Mouse (Mus musculus) MEL (cell line): ENCODE data around the gene Rbpj. TPM values are rescaled to one million over a fixed set of nuclear protein-coding genes. Genes with fewer than 3 reads are reported as not detected.

Experiments used
- DNase-seq: peaks from one replicate; pipeline ENCODE4 v3.0.0; 2011; ENCODE audit warnings: low read depth, low spot score
- H3K27ac ChIP-seq: 2 replicates; pipeline ENCODE4 v1.5.1; 2012; ENCODE audit warnings: low read depth, mild to moderate bottlenecking, control low read depth, low read length, moderate library complexity; ENCODE audit not compliant: control insufficient read depth
- H3K27me3 ChIP-seq, 2 experiments: fragments of 150-350 bp in 1 of 2; sonication (generic) in 1 of 2; 2 replicates each; pipeline ENCODE4 v1.6.1; 2012; ENCODE audit warnings: low read length in 2 of 2, mild to moderate bottlenecking in 2 of 2, improper control_type of control experiment in 1 of 2, moderate library complexity in 1 of 2; ENCODE audit not compliant: insufficient read depth in 2 of 2, control insufficient read depth in 1 of 2
- H3K36me3 ChIP-seq, 2 experiments: 2 replicates each; pipeline ENCODE4 v1.6.1; 2012 to 2014; ENCODE audit warnings: low read length in 2 of 2, improper control_type of control experiment in 1 of 2, inconsistent platforms in 1 of 2, mild to moderate bottlenecking in 1 of 2; ENCODE audit not compliant: insufficient read depth in 2 of 2, control insufficient read depth in 1 of 2
- H3K4me1 ChIP-seq, 2 experiments: fragments of 150-350 bp in 1 of 2; sonication (generic) in 1 of 2; 2 replicates each; pipeline ENCODE4 v1.6.1; 2012; ENCODE audit warnings: low read length in 2 of 2, improper control_type of control experiment in 1 of 2, mild to moderate bottlenecking in 1 of 2; ENCODE audit not compliant: insufficient read depth in 2 of 2, control insufficient read depth in 1 of 2
- H3K4me3 ChIP-seq, 2 experiments: fragments of 150-350 bp in 1 of 2; sonication (generic) in 1 of 2; 2 replicates each; pipeline ENCODE4 v1.5.1; 2012; ENCODE audit warnings: low read depth in 2 of 2, low read length in 2 of 2, mild to moderate bottlenecking in 2 of 2, moderate library complexity in 2 of 2, control low read depth in 1 of 2, improper control_type of control experiment in 1 of 2; ENCODE audit not compliant: control insufficient read depth in 1 of 2, insufficient read depth in 1 of 2
- H3K79me2 ChIP-seq: 2 replicates; pipeline ENCODE4 v1.6.1; 2012; ENCODE audit warnings: mild to moderate bottlenecking, low read length, moderate library complexity; ENCODE audit not compliant: control insufficient read depth, poor library complexity, insufficient read depth
- H3K9ac ChIP-seq: 2 replicates; pipeline ENCODE4 v1.6.1; 2012; ENCODE audit warnings: low read depth, mild to moderate bottlenecking, control low read depth, low read length, moderate library complexity; ENCODE audit not compliant: control insufficient read depth, poor library complexity, severe bottlenecking
- H3K9me3 ChIP-seq: fragments of 150-350 bp; sonication (generic); replicated peaks from 2 replicates; pipeline ENCODE4 v1.6.1; 2012; ENCODE audit warnings: mild to moderate bottlenecking, low read length, improper control_type of control experiment, moderate library complexity; ENCODE audit not compliant: insufficient read depth
- CHD1 ChIP-seq: IDR thresholded peaks from 2 replicates; pipeline ENCODE4 v1.6.1; 2012; ENCODE audit warnings: low read depth, mild to moderate bottlenecking, inconsistent platforms, low read length, improper control_type of control experiment
- CTCF ChIP-seq, 3 experiments: IDR thresholded peaks in 2 of 3; conservative IDR thresholded peaks in 1 of 3; 2 replicates each; pipeline ENCODE4 v1.5.1; 2011 to 2012; ENCODE audit warnings: low read length in 3 of 3, low read depth in 2 of 3, mild to moderate bottlenecking in 2 of 3, improper control_type of control experiment in 1 of 3, inconsistent platforms in 1 of 3, mixed read lengths in 1 of 3, moderate library complexity in 1 of 3; ENCODE audit not compliant: control insufficient read depth in 1 of 3, insufficient read depth in 1 of 3, poor library complexity in 1 of 3, severe bottlenecking in 1 of 3
- ETS1 ChIP-seq: IDR thresholded peaks from 2 replicates; pipeline ENCODE4 v1.6.1; 2012; ENCODE audit warnings: low read depth, mild to moderate bottlenecking, inconsistent platforms, low read length, improper control_type of control experiment, moderate library complexity
- GABPA ChIP-seq: IDR thresholded peaks from 2 replicates; pipeline ENCODE4 v1.6.1; 2012; ENCODE audit warnings: low read depth, mild to moderate bottlenecking, inconsistent platforms, low read length, improper control_type of control experiment, moderate library complexity
- KAT2A ChIP-seq: conservative IDR thresholded peaks from 2 replicates; pipeline ENCODE4 v1.6.1; 2012; ENCODE audit warnings: low read depth, low read length, improper control_type of control experiment, inconsistent platforms
- MAX ChIP-seq: IDR thresholded peaks from 2 replicates; pipeline ENCODE4 v1.6.1; 2011; ENCODE audit warnings: low read length, improper control_type of control experiment
- MAZ ChIP-seq: IDR thresholded peaks from 2 replicates; pipeline ENCODE4 v1.6.1; 2012; ENCODE audit warnings: low read depth, mild to moderate bottlenecking, inconsistent platforms, low read length, improper control_type of control experiment
- MEF2A ChIP-seq: IDR thresholded peaks from 2 replicates; pipeline ENCODE4 v1.6.1; 2014; ENCODE audit warnings: low read depth, mild to moderate bottlenecking, inconsistent platforms, low read length, improper control_type of control experiment; ENCODE audit not compliant: poor library complexity, insufficient replicate concordance, severe bottlenecking; ENCODE audit errors: extremely low read depth
- MXI1 ChIP-seq: IDR thresholded peaks from 2 replicates; pipeline ENCODE4 v1.6.1; 2011; ENCODE audit warnings: mild to moderate bottlenecking, low read depth, low read length, improper control_type of control experiment
- MYB ChIP-seq: IDR thresholded peaks from 2 replicates; pipeline ENCODE4 v1.6.1; 2011; ENCODE audit warnings: mild to moderate bottlenecking, low read depth, low read length, improper control_type of control experiment
- NRF1 ChIP-seq: IDR thresholded peaks from 2 replicates; pipeline ENCODE4 v1.6.1; 2014; ENCODE audit warnings: low read depth, mild to moderate bottlenecking, inconsistent platforms, low read length, improper control_type of control experiment, moderate library complexity; ENCODE audit not compliant: poor library complexity, insufficient read depth, severe bottlenecking
- POLR2A ChIP-seq, 2 experiments: IDR thresholded peaks; 2 replicates each; pipeline ENCODE4 v1.6.1; 2011 to 2012; ENCODE audit warnings: low read length in 2 of 2, mild to moderate bottlenecking in 2 of 2, control low read depth in 1 of 2, improper control_type of control experiment in 1 of 2, low read depth in 1 of 2, moderate library complexity in 1 of 2; ENCODE audit not compliant: control insufficient read depth in 1 of 2, insufficient read depth in 1 of 2, poor library complexity in 1 of 2
- POLR2AphosphoS2 ChIP-seq: IDR thresholded peaks from 2 replicates; pipeline ENCODE4 v1.6.1; 2011; ENCODE audit warnings: low read length, improper control_type of control experiment
- RAD21 ChIP-seq: IDR thresholded peaks from 2 replicates; pipeline ENCODE4 v1.6.1; 2011; ENCODE audit warnings: mild to moderate bottlenecking, low read depth, low read length, improper control_type of control experiment
- RCOR1 ChIP-seq: IDR thresholded peaks from 2 replicates; pipeline ENCODE4 v1.6.1; 2012; ENCODE audit warnings: low read depth, mild to moderate bottlenecking, inconsistent platforms, low read length, improper control_type of control experiment
- TAL1 ChIP-seq: IDR thresholded peaks from 2 replicates; pipeline ENCODE4 v1.6.1; 2012; ENCODE audit warnings: mild to moderate bottlenecking, inconsistent platforms, low read length, moderate library complexity, mixed read lengths
- TBP ChIP-seq: IDR thresholded peaks from 2 replicates; pipeline ENCODE4 v1.8.0; 2011; ENCODE audit warnings: low read depth, low read length, improper control_type of control experiment
- UBTF ChIP-seq: IDR thresholded peaks from 2 replicates; pipeline ENCODE4 v1.6.1; 2012; ENCODE audit warnings: low read depth, mild to moderate bottlenecking, inconsistent platforms, low read length, improper control_type of control experiment, moderate library complexity, borderline replicate concordance; ENCODE audit not compliant: insufficient read depth
- USF1 ChIP-seq: IDR thresholded peaks from 2 replicates; pipeline ENCODE4 v1.6.1; 2014; ENCODE audit warnings: low read depth, mild to moderate bottlenecking, inconsistent platforms, low read length, improper control_type of control experiment, moderate library complexity
- USF2 ChIP-seq, 2 experiments: IDR thresholded peaks; 2 replicates each; pipeline ENCODE4 v1.6.1; 2011 to 2012; ENCODE audit warnings: improper control_type of control experiment in 2 of 2, low read length in 2 of 2, borderline replicate concordance in 1 of 2, inconsistent platforms in 1 of 2, low read depth in 1 of 2, mild to moderate bottlenecking in 1 of 2; ENCODE audit not compliant: insufficient read depth in 1 of 2
- ZKSCAN1 ChIP-seq: IDR thresholded peaks from 2 replicates; pipeline ENCODE4 v1.6.1; 2012; ENCODE audit warnings: low read depth, mild to moderate bottlenecking, inconsistent platforms, low read length, improper control_type of control experiment, moderate library complexity
- ZMIZ1 ChIP-seq: IDR thresholded peaks from 2 replicates; pipeline ENCODE4 v1.6.1; 2012; ENCODE audit warnings: low read depth, mild to moderate bottlenecking, inconsistent platforms, low read length, improper control_type of control experiment, moderate library complexity
- ZNF384 ChIP-seq: IDR thresholded peaks from 2 replicates; pipeline ENCODE4 v1.6.1; 2012; ENCODE audit warnings: low read depth, mild to moderate bottlenecking, inconsistent platforms, low read length, improper control_type of control experiment
- polyA plus RNA-seq, 2 experiments: library from polyadenylated mRNA; stranded (reverse) in 1 of 2; unstranded in 1 of 2; fragments of >175 nt in 1 of 2; fragments of >200 nt in 1 of 2; gene quantifications; 2 replicates each; pipeline versions ENCODE4 v1.2.1 to v1.2.4; 2012; ENCODE audit warnings: low replicate concordance in 2 of 2, low read depth in 1 of 2; ENCODE audit not compliant: insufficient read length in 2 of 2, insufficient read depth in 1 of 2, missing spikeins in 1 of 2
- total RNA-seq: library from RNA; depleted of rRNA; stranded (reverse); fragments of 300-350 nt; gene quantifications from 2 replicates; pipeline ENCODE4 v1.2.3, GENCODE M21; 2012

Rbpj gene
- total and polyA plus RNA-seq, 3 experiments = 6.0 to 34.5 (median 19.1) TPM

DNA sequence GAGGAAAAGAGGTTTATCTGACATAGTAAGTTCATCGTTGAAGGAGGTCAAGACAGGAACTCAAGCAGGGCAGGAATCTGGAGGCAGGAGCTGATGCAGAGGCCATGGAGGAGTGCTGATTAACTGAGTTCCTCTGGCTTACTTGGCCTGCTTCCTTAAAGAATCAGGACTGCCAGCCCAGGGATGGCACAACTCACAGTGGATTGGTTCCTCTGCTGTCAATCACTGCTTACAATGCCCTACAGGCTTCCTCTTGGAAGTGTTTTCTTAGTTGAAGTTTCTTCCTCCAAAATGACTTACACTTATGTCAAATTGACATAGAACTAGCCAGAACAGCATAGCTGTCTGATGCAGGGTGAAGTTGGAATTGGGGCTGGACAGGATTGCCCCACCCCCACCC, 196.5 kb downstream of the Rbpj start:
- DNase-seq = no peak

DNA sequence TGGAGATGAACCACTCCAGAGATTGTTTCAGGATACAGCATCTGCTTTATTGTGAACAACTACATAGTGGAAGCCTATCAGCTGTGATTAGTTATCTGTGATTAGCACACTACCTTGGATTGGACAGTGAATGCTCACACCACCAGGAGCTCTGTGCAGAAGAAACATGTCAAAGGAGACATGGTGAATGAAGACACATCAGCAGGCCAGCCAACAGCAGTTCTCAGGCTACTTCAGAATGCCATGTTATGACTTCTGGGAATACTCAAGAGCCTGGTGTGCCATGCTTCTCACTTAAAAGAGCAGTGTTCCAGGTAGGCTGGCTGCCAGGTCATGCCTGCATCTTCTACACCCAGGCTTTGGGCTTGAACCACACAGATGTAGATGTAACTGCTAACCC, 197.7 kb downstream of the Rbpj start:
- H3K27ac ChIP-seq = no peak overlapping the region
- H3K27me3 ChIP-seq = no peaks in the 10 kb centered on the region
- H3K9ac ChIP-seq = no peak overlapping the region
- no peak for DNase-seq
- no peaks in the 10 kb centered on the region for H3K9me3 ChIP-seq
- H3K4me1 ChIP-seq = peaks cover 0 to 3% of the 10 kb centered on the region in 2 experiments; a peak in 2 of 4 replicates
- TF ChIP-seq POLR2AphosphoS2 = no peak
- no peak for TF ChIP-seq CHD1
- TF ChIP-seq GABPA = no peak
- no peak for TF ChIP-seq KAT2A
- TF ChIP-seq NRF1 = no peak
- TF ChIP-seq ZMIZ1 = no peak
- no peaks in the 10 kb centered on the region for H3K79me2 ChIP-seq
- H3K4me3 ChIP-seq = no peak overlapping the region
- H3K36me3 ChIP-seq = peaks cover 0 to 5% of the 10 kb centered on the region in 2 experiments; a peak in 1 of 4 replicates

More for the DNA sequence above, 196.5 kb downstream of the Rbpj start:
- Histone ChIP-seq H3K36me3 (peaks cover 0 to 5% of the 10 kb centered on the region in 2 experiments; a peak in 2 of 4 replicates), H3K79me2 (no peaks in the 10 kb centered on the region), H3K4me3 (no peak overlapping the region), H3K9ac (no peak overlapping the region), H3K27ac (no peak overlapping the region), H3K4me1 (peaks cover 0 to 3% of the 10 kb centered on the region in 2 experiments; a peak in 2 of 4 replicates), H3K27me3 (no peaks in the 10 kb centered on the region), H3K9me3 (no peaks in the 10 kb centered on the region)
- TF ChIP-seq UBTF (no peak), TBP (no peak), MYB (no peak), RAD21 (no peak; the same call in 1 of the 2 replicates), ZNF384 (no peak), MEF2A (no peak)

DNA sequence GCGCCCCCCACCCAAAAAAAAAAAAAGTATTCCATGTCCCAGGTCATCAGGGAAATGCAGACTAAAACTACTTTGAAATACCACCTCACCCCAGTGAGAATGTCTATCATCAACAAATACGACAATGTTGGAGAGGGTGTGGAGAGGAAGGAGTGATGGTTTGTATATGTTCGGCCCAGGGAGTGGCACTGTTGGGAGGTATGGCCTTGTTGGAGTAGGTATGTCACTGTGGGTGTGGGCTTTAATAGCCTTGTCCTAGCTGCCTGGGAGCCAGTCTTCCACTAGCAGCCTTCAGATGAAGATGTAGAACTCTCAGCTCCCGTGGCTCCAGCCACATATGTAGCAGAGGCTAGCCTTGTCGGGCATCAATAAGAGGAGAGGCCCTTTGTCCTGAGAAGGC, 202.1 kb downstream of the Rbpj start:
- H3K9ac ChIP-seq = no peak overlapping the region
- H3K27me3 ChIP-seq = no peaks in the 10 kb centered on the region
- H3K9me3 ChIP-seq = no peaks in the 10 kb centered on the region
- peaks cover 0 to 2% of the 10 kb centered on the region in 2 experiments; a peak in 1 of 4 replicates for H3K36me3 ChIP-seq
- no peaks in the 10 kb centered on the region for H3K79me2 ChIP-seq
- H3K4me3 ChIP-seq = no peak overlapping the region
- no peak overlapping the region for H3K27ac ChIP-seq
- H3K4me1 ChIP-seq = no peaks in the 10 kb centered on the region; a peak in 1 of 4 replicates
- no peak for TF ChIP-seq RCOR1
- no peak for TF ChIP-seq TAL1
- TF ChIP-seq ZKSCAN1 = no peak
- TF ChIP-seq ETS1 = no peak
- TF ChIP-seq UBTF = no peak
- TF ChIP-seq MAX = no peak
- no peak for TF ChIP-seq MEF2A
- no peak for TF ChIP-seq USF2 (IDR thresholded peaks at IDR 0.05; ENCODE audit: borderline replicate concordance in 1 of 2, insufficient read depth in 1 of 2, low read depth in 1 of 2, low read length in 2 of 2)
- no peak for TF ChIP-seq TBP
- TF ChIP-seq POLR2A (IDR thresholded peaks at IDR 0.05; ENCODE audit: control insufficient read depth in 1 of 2, insufficient read depth in 1 of 2, low read depth in 1 of 2, low read length in 2 of 2, poor library complexity in 1 of 2) = no peak
- no peak for TF ChIP-seq CTCF (IDR thresholded peaks at IDR 0.05 in 2 of 3, conservative IDR thresholded peaks at IDR 0.05 in 1 of 3; ENCODE audit: control insufficient read depth in 1 of 3, insufficient read depth in 1 of 3, low read depth in 2 of 3, low read length in 3 of 3, poor library complexity in 1 of 3, severe bottlenecking in 1 of 3)
- TF ChIP-seq POLR2AphosphoS2 = no peak
- TF ChIP-seq USF1 = no peak
- TF ChIP-seq MAZ = no peak
- no peak for TF ChIP-seq MXI1
- TF ChIP-seq KAT2A = no peak
- TF ChIP-seq ZMIZ1 = no peak
- no peak for TF ChIP-seq MYB
- no peak for DNase-seq
